Mouse (Mus musculus): ENCODE data around the gene Ucp1.
"Not testable (repeated sequence)": the region's sequence is repeated elsewhere in the genome, so short reads cannot be mapped to it uniquely, and the experiment has no call there.

The Ucp1 gene

GRCm38 (mm10) chr8:83290176-83290575 lies at the start of gene Ucp1:
Ucp1 (plus strand) TSS chr8:83290352.
- in situ Hi-C loops (cut with MboI, MseI), result no loop called here

DNA sequence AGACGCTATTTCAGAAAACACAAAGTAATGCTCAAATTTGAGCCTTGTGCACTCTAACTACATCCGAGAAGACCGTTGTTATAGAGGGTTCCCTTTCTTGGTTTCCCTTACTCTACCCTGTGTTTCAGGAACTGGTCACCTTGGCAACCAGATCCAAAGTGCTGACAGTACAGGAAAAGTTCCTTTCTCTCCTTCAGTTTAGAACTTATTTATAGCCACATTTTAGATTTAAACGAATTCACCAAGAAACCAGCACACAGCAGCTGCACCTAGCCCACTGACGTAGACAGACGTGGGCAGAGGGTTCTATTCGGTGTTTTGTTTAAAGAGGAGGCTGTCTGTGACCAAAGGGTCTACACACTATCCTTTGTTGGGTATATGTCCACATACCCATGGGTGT lies 46.0 kb upstream of the Ucp1 start:
- in situ Hi-C loops (cut with MboI, MseI), result no loop called here

- in situ Hi-C loops (cut with MboI, MseI), result loop anchor here in 1 of 2 experiments (10.0 kb wide), 1 partner anchor 334 kb away; no protein-coding TSS in a partner anchor
Observed at GRCm38 (mm10) chr8:83250858-83251257, 39.3 kb upstream of the Ucp1 start.

DNA sequence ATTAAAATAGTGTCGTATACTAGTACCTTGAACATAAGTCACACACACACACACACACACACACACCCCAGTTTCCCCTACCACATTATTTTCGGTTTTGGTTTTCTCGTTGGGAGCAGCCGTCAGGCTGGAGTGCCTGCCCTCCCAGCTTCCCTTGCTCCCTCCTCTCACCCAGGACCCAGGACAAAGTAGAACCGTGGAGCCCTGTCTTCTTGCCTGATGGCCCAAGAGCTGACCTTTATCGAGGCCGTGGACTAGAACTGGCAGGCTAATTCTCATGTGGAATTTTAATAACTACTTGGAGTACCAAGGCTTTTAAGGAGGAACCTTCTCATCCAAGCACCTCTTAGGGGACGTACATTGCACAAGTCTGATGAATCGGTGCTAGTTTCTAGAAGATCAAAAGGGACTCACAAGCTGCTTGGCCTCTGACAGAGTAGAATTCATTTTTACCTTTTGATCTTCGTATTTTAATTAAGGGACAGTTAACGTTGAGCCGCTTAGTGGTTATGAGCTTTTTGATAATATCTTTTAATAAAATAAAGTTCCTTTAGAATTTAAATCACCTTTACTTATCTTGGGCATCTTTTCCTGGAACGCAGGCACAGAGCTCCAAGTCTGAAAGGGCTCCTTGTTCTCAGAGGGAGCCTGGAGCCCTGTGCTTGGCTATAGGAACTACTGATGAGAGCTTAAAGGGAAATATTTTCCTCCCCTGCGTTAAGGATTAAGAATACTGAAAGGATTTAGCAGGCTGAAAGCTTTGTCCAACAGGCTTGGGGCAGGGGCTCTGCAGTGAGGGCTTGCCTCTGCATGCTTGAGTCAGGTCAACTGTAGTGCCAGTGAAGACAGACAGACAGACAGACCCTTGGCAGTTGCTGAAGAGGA lies 38.5 kb upstream of the Ucp1 start:
- in situ Hi-C loops (cut with MboI, MseI), result loop anchor here in 1 of 2 experiments (10.0 kb wide), 1 partner anchor 333 kb away; no protein-coding TSS in a partner anchor

DNA sequence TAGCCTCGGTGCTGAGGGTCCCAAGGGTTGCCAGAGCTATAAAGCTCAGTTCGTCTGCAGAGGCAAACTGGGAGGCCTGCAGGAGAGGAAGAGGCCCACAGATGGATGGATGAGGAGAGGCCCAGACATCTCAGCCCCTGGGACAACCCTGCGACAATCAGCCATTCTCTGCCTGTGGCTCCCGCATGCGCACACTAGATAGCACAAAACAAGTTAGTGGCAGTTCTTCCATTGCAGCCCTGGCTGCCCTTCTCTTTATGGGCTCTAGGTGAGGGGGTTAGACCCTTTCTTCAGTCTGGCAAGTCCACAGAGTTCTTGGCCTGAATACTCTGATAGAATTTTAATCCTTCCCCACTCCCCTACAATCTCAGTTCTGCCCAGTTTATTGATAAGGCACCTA lies 37.4 kb upstream of the Ucp1 start:
- in situ Hi-C loops (cut with MboI, MseI), result loop anchor here in 1 of 2 experiments (10.0 kb wide), 1 partner anchor 332 kb away; no protein-coding TSS in a partner anchor

GRCm38 (mm10) chr8:83257631-83258030 lies 32.5 kb upstream of the Ucp1 start:
- in situ Hi-C loops (cut with MboI, MseI), result loop anchor here in 1 of 2 experiments (5.0 to 10.0 kb wide), 2 partner anchors 90 to 327 kb away; partner anchors contain the start of gene Mgat4d

DNA sequence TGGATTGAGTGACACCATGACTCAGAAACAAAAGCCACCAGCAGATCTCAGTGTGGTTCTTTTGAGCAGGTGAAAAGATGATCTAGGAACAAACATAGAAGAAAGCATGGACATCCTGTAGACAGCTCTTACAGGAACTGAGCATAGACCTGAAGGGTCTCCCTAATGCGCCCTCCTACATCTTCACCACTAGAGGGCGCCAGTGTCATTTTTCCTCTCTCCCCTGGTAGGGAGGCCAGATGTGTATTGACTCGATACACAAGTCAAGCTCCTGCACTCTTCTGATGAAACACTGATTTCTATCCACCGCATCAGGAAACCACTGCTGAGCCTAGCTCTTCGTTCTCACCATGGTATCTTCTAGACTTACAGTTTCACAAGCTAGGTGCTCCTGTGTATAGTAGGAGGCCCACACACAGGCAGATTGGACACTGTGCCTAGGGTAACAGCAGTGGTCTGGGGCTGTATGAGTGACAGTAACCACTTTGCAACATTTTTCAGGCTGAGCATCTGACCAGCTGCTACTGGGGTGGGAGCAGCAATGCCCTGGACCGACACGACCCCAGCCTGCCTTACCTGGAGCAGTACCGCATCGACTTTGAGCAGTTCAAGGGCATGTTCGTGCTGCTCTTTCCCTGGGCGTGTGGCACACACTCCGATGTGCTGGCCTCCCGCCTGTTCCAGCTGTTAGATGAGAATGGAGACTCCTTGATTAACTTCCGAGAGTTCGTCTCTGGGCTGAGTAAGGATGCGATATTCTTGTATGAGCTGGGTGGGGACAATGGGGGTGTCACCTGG lies 29.5 kb upstream of the Ucp1 start:
- in situ Hi-C loops (cut with MboI, MseI), result no loop called here

GRCm38 (mm10) chr8:83271172-83271571 lies 19.0 kb upstream of the Ucp1 start:
- in situ Hi-C loops (cut with MboI, MseI), result no loop called here

DNA sequence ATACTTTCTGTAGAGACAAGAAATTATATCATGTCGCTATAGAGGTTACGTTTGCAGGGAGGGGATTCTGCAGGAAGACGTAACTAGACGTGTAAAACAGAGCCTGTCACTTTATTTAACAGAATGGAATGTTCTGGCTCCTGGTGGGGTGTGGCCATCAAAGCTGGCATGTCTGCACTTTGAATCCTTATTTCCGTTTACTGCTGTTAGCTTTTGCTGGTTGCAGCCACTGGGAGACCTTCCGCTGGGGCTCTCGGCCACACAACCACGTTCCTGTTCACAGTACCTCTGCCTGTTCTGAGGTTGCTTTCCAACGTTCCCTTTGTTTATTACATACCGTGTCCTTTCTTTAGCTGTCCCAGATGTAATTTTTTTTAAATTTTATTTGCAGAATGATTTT lies 17.7 kb upstream of the Ucp1 start:
- in situ Hi-C loops (cut with MboI, MseI), result no loop called here

GRCm38 (mm10) chr8:83274470-83274869 lies 15.7 kb upstream of the Ucp1 start:
- in situ Hi-C loops (cut with MboI, MseI), result no loop called here

- in situ Hi-C loops (cut with MboI, MseI), result no loop called here
Observed at GRCm38 (mm10) chr8:83278431-83278830, 11.7 kb upstream of the Ucp1 start.

DNA sequence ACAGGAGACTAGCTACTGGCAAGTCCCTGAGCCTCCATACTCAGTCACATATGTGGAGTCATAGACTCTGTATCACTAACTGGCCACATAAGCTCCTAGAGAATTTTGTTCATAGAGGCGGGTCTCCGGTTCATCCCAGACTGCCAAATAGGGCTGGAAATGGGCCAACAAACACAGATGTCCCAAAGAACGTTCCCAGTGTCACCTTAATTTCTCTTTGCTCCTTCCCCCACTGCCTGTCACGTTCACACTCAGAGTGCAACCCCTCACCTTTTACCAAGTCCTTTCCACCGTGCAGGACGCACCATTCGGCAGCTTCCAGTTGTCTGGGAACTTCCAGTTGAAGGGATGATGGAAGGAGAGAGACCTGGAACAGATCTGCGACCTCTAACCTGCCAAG lies 4.8 kb upstream of the Ucp1 start:
- in situ Hi-C loops (cut with MboI, MseI), result no loop called here

GRCm38 (mm10) chr8:83297375-83297774 lies 7.2 kb downstream of the Ucp1 start:
- in situ Hi-C loops (cut with MboI, MseI), result no loop called here

DNA sequence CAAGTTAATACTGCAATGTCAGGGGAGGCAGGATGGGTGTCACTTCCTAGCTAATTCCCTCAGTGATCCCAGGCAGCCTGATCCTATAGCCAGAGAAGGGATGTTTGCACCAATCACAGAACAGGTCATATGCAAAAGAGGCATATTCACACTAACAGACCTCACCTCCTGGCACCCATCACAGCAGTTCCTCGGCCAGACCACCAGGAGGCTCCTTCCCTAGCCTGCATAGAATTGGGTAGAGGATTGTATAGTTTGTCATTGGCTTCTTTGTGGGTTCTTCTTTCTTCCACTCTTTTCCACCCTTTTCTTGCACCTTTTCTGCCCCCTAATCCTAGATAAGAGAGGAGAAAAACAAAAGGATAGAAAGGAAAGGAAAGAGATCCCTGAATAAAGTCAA lies 10.0 kb downstream of the Ucp1 start:
- in situ Hi-C loops (cut with MboI, MseI), result no loop called here

GRCm38 (mm10) chr8:83304946-83305345 lies 14.8 kb downstream of the Ucp1 start:
- in situ Hi-C loops (cut with MboI, MseI), result no loop called here

- in situ Hi-C loops (cut with MboI, MseI), result no loop called here
Observed at GRCm38 (mm10) chr8:83309836-83310235, 19.7 kb downstream of the Ucp1 start.

- in situ Hi-C loops (cut with MboI, MseI), result not testable (repeated sequence)
Observed at GRCm38 (mm10) chr8:83315084-83315483, 24.9 kb downstream of the Ucp1 start.

DNA sequence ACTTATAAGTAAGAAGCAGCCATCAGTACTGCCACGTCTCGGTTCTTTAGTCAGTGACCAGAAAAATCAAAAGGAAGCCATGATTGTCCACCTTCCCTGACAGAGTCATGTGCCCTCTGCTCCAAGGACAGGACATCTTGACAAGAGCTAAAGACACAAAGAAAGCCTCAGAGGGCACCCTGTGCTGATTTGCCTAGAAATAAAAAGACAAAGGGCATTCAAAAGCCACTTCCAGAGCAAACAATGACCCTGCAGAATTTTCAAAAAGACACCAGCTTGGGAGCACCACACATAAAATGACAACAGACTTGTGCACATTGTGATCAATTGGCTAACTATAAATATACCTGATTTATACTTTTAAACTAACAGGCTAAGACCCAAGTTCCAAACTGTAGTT lies 25.5 kb downstream of the Ucp1 start:
- in situ Hi-C loops (cut with MboI, MseI), result no loop called here

- in situ Hi-C loops (cut with MboI, MseI), result no loop called here
Observed at GRCm38 (mm10) chr8:83320543-83320942, 30.4 kb downstream of the Ucp1 start.

DNA sequence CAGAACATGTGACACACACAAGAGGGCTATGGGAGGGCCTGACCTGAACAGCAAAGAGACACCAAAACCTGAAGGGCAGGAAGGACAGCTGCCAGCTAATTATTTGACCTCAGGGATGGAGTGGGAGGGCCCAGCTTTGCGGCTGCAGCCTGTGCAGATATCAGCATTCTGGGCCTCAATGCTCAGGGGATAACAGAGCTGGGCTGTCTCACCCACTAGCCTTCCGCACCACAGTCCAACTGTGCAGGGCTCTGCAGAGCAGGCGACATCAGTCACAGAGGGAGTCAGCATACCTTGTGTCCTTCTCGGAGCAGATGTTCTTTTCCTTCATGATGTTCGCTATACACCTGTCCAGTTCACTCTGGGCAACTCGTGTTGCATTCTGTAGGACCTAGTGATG lies 32.2 kb downstream of the Ucp1 start:
- in situ Hi-C loops (cut with MboI, MseI), result no loop called here

DNA sequence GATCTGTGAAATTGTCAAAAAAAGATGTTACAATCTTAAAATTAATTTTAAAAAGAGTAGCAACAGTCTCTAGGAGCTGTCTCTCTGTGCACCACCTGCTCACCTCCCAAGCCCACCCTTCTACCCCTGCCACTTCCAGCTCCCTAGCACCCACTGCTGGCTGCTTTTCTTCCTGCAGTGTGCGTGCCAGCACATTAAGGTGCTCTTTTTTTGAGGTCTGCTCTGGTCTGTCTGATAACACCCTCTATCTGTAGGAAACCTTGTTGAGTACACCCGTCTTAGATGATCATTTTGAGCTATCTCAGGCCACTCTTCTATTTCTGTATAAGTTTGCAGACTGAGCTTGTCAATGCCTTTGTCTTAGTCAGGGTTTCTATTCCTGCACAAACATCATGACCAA lies 32.9 kb downstream of the Ucp1 start:
- in situ Hi-C loops (cut with MboI, MseI), result no loop called here

GRCm38 (mm10) chr8:83327889-83328288 lies 37.7 kb downstream of the Ucp1 start:
- in situ Hi-C loops (cut with MboI, MseI), result loop anchor here in 1 of 2 experiments (25.0 kb wide), 1 partner anchor 1766 kb away; no protein-coding TSS in a partner anchor

All from T-helper 17 cell (primary cell).